Mouse (Mus musculus): Measurements from ENCODE around the gene Mettl17.
A peak's percentile ranks its signal among the peaks of the same experiment; 100 is the strongest.
"Not testable (repeated sequence)": the region's sequence is repeated elsewhere in the genome, so short reads cannot be mapped to it uniquely, and the experiment has no call there.

The Mettl17 gene

DNA sequence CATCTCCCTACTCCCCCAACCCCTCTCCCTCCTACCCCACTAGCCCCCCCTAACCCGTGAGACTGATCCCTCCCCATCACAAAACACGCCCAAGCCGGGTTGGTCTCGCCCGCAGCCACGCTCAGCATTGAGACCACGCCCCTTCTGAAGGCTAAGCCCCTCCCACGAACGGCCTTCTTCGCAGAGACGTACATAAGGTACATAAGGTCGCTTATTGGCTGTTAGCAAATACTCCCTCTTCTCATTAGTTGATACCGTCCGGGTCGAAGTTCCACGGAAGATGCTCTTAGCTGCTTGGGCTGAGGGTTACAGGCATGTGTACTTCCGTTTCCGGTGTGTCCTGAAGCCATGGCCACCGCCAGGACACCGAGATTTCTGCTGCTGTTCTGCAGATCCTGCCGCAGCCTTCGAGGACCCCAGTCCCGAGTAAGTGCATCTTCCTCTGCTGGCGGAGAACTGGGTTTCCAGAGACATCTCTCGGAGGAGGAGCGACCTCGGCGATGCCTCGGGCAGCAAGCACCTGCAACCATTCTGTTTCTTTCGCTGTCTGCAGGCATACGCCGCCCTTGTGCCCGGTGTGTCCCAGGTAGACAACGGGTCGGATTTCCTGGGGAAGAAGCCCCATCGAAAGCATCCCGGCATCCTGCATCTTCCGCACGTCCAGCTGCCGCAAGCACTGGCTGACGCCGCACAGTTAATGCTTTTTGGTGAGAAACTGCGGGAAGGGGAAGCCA, at the start of gene Mettl17:
Gene Mettl17, plus strand, starts transcription at position 245 of the 734 bp plus-strand sequence.
- peak; percentile 82 to 95 for DNase-seq (ENCODE audit: low spot score in 2 of 2)

DNA sequence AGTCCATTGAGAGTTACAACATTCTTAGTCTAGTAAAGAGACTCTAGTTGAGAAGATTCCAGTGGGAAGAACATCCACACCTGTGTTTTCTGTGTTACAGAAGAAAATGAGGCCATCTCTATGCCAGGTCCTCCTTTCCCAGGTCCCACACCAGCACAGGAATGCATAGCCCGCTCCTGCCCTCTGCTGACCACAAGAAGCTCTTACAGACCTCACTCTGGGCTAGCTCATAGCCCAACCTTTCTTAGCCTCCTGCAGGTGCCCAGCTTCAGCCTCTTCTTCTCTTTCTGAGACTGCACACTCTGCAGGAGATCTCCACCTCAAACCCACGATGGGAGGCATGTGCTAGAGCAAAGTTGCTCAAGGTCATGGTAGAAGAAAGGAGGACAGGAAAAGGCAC, 46.2 kb upstream of the Mettl17 start:
- DNase-seq (ENCODE audit: low spot score in 2 of 2), result not testable (repeated sequence)

DNA sequence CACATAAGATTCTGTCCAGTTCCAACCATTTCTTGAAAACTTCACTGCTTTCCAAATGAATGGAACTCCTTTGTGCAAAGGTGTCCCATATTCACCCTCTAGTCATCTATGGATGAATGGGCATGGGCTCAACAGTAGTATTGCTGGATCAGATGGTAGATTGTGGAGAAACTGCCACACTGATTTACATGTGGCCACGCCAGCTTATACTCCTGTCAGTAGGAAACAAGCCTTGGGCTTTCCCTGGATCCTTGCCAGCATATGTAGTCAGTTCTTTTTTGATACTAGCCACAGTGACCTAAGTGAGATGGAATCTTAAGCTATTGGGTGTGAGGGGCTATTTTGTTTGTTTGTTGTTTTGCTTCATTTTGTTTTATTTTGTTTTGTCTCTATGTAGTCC, 42.4 kb upstream of the Mettl17 start:
- no peak for DNase-seq (ENCODE audit: low spot score in 2 of 2)

DNA sequence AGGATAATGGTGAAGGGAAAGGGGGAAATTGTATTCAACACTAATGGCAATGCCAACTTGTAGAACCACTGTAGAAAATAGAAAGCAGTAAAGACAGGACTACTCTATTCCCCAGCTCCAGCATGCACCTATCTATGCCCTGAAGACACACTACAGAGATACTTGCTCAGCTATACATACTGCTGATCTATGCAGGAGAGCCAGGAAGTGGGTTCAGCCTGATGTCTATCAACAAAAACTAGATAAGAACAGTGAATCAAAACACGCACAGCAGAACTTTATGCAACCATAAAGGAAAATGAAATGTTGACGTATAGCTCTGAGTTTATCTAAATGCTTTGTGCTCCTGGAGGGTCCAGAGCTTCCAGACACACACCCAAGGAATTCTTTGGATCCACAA, 41.9 kb upstream of the Mettl17 start:
- DNase-seq (ENCODE audit: low spot score in 2 of 2), result no peak

DNA sequence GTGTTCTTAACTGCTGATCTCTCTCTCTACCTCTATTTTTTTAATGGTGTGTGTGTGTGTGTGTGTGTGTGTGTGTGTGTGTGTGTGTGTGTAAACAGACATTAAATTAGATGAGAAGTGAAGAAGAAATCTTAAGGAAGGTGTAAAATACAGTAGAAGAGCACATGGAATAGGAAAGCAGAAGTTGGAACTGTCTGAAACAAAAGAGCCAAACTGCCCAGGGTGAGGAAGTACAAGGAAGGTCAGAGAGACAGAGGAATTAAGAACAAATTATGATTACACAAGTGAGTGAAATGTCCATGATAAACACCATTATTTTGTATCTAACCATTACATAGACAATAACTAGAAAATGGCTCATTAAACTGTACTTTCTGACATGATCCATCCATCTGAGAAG, 40.8 kb upstream of the Mettl17 start:
- DNase-seq (ENCODE audit: low spot score in 2 of 2), result no peak

DNA sequence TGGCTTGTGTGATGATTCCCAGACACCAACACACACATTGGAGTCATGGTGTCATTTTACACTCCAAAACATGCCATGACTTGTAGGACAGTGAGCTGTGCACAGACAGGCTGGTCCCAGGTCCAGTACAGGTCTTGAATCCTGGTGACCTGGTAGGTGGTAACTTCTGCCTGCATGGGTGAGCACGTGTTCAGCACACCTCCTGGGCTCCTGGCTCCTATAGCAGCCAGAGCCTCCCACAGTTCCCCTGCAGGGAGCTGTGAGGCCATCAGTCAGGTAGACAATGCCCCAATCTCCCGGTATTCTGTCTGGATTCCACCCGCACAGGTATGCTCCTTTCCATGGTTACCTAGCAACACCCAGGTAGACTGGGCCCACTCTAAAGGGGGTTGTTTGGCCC, 38.1 kb upstream of the Mettl17 start:
- DNase-seq (ENCODE audit: low spot score in 2 of 2), result no peak

DNA sequence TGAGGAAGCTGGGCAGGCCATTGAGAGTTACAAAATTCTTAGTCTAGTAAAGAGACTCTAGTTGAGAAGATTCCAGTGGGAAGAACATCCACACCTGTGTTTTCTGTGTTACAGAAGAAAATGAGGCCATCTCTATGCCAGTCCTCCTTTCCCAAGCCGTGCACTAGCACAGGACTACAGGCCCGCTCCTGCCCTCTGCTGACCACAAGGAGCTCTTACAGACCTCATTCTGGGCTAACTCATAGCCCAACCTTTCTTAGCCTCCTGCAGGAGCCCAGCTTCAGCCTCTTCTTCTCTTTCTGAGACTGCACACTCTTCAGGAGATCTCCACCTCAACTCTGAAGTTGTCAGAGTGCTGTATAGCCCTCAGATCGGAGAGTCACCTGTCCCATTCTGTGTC, 33.6 kb upstream of the Mettl17 start:
- DNase-seq (ENCODE audit: low spot score in 2 of 2), result not testable (repeated sequence)

DNA sequence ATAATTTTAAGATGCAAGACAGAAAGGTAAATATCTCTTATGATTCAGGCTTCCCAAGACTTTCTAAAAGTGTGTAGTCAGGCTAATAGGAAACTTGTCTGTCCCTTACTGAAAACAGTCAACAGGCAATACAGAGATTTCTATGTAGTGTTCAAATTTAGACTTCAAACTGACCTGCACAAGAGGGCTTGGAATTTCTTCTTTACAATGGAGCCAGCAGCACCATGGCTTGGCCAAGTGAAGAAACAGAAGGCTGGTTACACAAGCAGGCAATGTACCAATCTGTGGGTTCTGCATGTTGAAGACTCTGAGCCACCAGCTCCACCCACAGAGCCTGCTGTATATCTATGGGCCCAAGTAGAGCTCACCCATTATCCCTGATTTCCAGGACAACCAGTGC, 31.2 kb upstream of the Mettl17 start, which contains the start of gene Ear6:
Gene Ear6, plus strand, starts transcription at position 301 of the 400 bp plus-strand sequence.
- no peak for DNase-seq (ENCODE audit: low spot score in 2 of 2)

DNA sequence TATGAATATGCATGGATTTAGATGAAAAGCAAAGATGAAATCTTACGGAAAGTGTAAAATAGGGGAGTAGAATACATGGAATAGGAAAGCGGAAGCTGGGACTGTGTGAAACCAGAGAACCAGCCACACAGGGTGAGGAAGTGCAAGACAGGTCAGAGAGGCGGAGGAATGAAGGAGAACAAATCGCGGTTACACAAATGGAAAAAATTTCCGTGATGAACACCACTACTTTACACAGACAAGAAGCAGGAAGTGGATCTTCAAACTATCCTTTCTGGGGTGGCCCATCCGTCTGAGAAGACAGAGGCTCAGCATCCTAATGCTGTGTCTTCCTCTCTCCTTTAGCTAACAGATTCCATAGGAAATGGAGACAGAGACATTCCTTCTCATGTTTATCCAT, 29.4 kb upstream of the Mettl17 start:
- DNase-seq (ENCODE audit: low spot score in 2 of 2), result not testable (repeated sequence)

DNA sequence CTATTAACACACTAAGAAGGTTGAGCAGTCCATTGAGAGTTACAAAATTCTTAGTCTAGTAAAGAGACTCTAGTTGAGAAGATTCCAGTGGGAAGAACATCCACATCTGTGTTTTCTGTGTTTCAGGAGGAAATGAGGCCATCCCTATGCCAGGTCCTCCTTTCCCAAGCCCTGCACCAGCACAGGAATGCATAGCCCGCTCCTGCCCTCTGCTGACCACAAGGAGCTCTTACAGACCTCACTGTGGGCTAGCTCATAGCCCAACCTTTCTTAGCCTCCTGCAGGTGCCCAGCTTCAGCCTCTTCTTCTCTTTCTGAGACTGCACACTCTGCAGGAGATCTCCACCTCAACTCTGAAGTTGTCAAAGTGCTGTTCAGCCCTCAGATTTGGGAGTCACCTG, 21.0 kb upstream of the Mettl17 start:
- DNase-seq (ENCODE audit: low spot score in 2 of 2), result not testable (repeated sequence)

DNA sequence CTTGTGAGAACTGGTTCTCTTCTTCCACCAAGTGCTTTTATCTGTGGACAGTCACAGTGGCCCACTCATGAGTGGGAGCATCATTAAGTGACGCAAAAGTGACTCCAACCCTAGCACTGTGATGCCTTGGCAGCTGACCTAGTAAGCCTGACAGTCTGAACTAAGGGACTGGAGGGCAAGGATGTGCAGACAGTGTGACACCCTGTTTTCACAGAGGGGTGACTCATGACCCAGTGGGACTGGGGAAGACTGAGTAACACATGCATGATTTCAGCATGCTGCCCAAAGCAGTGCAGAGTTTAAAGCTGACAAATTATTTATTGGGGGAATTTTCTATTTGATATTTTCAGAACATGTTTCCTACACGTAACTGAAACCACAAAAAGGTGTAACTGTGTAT, 13.9 kb upstream of the Mettl17 start:
- DNase-seq (ENCODE audit: low spot score in 2 of 2), result no peak

DNA sequence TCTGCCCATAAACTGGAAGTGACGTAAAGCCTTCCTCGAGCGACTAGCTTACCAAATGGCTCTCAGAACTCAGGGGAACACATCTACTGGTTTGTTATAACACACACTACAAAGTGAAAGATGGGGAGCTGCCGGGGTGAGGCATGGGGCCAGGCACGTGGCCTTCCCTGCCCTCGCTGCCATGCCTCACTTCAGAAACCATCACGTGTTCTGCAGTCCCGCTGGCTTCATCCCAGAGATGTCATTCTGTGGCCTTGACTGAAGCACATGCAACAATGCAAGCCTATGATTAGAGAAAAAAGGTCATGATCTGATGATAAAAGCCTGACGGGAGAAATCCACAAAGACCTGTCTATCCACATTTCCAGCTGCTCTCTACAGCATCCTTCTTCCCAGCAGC, 12.9 kb upstream of the Mettl17 start:
- no peak for DNase-seq (ENCODE audit: low spot score in 2 of 2)

DNA sequence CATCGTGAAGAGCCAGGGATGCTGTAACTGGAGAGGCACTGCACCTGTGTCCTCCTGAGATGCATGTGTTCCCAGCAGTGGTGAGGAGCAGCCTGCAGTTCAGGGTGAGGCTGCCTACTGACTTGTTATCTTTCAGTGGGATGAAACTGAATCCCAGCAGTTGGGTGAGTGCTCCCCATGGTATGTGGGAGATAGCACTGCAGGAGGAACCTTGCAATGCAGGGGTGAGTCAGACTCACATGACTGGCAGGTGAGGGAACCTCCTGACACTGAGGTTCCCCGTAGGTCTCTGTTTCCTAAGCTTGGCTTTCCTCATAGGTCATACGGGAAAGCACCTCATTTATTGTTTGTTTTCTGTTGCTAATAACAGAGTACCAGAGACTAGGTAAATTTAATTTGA, 7.1 kb upstream of the Mettl17 start:
- DNase-seq (ENCODE audit: low spot score in 2 of 2), result no peak

DNA sequence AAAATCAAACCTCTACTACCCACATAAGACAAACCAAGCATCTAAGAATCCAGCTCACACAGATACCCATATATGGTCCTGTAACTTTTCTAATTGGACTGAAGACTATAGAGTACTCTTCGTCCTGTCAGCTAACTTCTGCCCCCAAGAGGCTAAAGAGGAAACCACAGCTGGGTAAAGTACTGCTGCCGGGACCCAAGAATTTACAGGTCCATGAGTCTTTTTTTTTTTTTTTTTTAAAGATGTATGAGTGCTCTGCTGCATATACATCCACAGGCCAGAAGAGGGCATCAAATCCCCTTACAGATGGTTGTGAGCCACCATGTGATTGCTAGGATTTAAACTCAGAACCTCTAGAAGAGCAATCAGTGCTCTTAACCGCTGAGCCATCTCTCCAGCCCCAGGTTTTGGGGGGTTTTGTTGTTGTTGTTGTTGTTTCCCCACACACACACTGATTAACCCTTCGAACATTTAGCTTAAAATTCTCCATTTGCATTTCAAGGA, 1.1 kb upstream of the Mettl17 start:
- peak; percentile 42 to 84 for DNase-seq (ENCODE audit: low spot score in 2 of 2)

DNA sequence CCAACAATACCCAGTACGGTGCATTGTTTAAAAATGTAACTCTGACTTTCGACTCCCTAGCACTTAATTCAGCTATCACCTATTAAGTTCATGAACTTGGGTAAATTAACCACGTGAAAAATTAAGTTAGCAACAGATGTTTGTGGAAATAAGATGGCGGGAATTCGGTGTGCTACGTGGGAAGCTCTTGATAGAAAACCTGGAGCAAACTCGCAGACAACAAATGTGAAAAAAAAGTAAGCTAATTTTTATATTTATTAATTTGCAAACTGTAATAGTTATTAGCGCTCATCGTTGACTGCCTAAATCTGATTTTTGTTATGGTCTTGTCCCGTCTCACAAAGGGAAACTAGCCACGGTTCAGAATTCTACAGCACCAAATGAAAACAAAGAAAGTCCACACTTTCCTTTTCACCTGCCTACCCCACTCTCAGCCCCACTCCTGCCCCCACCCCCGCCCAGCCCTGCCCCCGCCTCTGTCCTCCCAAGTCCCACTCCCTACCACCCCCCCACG, 554 bp upstream of the Mettl17 start:
- no peak for DNase-seq (ENCODE audit: low spot score in 2 of 2)

DNA sequence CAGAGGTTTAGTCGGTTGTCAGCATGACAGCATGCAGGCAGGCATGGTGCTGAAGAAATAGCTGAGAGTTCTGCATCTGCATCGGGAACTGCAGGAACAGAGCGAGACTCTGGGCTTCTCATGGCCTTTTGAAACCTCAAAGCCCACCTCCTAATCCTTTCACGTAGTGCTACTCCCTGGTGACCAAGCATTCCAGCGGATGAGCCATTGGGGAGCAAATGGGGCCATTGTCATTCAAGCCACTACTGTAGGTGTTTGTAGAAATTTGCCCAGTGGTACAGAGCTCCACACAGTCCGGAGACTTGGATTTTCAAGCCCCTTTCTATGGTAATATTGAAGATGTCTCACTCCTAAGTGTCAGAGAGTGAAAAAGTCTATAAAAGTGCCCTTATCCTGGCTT, 1.4 kb downstream of the Mettl17 start:
- no peak for DNase-seq (ENCODE audit: low spot score in 2 of 2)

DNA sequence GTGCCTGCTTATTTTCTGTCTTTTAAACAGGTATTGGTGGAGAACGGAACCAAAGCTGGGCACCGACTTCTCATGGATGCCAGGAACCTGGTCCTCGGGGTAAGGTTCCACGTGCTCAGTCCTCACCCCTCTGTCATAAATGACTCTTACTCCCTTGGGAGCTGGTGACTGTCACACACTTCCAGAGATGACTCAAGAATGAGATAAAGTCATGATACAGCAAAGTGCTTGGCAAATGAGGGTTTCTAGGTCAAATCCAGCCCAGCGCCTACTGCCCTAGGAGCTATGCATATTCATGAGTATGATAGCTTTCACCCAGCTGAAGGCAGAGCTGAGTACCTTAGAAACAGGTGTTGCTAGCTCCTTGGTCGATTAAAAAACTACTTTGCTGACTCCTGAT, 5.2 kb downstream of the Mettl17 start:
- DNase-seq (ENCODE audit: low spot score in 2 of 2), result no peak

DNA sequence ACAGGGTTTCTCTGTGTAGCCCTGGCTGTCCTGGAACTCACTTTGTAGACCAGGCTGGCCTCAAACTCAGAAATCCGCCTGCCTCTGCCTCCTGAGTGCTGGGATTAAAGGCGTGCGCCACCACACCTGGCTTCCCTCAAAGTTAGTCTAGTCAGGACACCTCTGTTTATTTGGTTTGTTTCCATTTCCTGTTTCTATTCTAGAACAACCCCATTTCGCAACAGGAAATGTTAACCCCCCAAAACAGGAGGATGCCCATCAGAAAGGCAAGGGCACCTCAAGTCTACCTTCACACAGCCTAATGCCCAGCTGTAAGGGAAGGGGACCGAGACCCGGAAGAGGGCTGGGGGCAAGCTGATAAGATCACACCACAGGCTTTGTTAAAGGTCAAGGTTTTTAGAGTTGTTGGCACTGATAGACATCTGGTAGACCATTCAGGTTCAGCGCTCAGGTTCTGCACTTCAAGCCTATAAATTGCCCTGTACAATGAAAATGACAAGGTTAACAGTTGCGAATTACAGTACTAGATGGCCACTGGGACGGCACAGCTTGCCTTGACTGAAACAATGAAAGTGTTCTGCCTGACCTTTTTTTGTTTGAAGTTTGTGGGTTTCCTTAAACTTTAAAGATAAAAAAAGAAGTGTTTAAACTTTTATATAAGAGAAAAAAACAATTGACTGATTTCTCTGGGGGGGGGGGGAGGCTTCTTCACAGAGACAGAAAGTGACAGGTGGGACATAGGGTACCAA, 7.7 kb downstream of the Mettl17 start, which contains the start of gene Slc39a2:
Gene Slc39a2, plus strand, starts transcription at position 699 of the 749 bp plus-strand sequence.
- DNase-seq (ENCODE audit: low spot score in 2 of 2), result no peak

DNA sequence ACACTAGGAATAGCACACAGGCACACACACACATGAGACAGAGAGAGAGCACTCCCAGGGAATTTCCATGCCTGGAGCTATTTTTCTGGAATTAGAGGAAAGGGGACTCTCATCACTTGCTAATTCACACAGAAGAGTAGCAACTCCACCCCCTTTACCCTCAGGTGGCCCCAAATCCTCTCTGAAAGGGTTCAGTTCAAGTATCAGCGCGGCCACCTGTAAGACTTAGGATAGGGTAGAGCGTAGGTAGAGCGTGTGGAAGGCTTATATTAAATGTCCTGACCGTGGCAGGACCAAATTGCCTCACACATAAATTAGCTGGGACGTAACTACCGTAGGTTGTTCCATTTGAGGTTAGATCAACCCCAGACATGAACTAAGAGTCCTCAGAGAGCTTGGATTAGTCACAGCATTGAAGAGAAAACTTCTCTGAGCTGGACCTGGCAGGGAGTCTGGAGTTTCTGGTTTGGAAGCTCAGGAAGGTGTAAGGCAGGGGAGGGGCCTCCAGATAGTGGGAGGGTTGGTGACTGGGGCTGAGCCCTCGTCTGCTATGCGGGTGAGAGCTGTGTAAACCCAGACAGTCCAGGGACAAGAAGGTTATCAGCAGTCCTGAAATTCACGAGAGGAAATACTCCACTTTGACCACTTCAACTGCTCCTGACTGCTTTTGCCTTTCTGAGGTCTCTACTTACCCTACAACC, 8.6 kb downstream of the Mettl17 start:
- no peak for DNase-seq (ENCODE audit: low spot score in 2 of 2)

DNA sequence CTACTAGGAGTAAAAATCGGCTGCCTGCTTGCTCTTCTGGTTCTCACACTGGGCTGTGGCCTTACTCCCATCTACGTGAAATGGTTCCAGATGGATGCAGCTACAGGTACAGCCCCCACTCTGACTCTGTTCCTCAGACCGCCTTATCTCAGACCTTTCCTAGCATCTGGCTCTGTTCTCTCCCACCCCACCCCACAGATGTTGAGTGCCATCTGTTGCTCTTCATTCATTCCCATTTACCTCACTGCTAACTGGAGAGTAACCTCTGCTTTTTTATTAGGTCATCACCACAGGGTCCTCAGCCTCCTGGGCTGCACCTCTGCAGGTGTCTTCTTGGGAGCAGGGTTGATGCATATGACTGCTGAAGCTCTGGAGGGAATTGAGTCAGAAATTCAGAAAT, 9.2 kb downstream of the Mettl17 start:
- no peak for DNase-seq (ENCODE audit: low spot score in 2 of 2)

DNA sequence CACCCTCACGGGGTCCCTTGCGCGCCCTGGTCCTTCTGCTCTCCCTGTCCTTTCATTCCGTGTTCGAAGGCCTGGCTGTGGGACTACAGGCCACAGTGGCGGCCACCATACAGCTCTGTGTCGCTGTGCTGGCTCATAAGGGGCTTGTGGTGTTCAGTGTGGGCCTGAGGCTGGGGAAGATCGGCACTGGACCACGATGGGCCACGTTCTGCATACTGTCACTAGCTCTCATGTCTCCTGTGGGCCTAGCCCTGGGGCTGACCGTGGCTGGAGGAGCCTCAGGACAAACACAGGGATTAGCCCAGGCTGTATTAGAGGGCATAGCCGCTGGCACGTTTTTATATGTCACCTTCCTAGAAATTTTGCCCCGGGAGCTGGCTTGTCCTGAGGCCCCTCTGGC, 10.4 kb downstream of the Mettl17 start:
- no peak for DNase-seq (ENCODE audit: low spot score in 2 of 2)

DNA sequence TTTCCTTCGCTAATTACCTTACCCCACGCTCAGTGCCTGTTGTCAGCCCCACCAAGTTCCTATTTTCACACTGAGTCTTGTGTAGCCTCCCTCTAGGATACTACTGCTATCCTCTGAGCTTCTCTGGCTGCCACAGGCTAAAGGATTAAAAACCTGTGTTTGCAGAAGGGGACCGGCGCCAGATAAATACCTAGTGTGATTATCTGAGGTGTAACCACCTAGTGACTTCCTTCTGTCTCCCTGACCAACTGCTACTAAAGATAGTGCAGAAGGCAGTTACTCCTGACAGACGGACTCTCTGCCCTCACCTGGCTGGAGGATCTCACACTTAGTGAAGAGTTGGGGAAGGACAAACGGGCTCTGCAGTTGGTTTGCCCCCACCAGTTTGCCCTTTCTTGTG, 11.4 kb downstream of the Mettl17 start:
- no peak for DNase-seq (ENCODE audit: low spot score in 2 of 2)

Data from spleen, postnatal 10 days (tissue).